Mouse (Mus musculus): ENCODE results near the gene Prss34. TPM values are rescaled to one million over a fixed set of nuclear protein-coding genes. Genes with fewer than 3 reads are reported as not detected.

Prss34 gene
- polyA plus RNA-seq (2017; shearing (Covaris generic)) = 1 to 10 TPM in 1 of 2 experiments, under 1 TPM in 1; 0.13 to 2.9 TPM

GRCm38 (mm10) chr17:25298094-25298493 is at the start of gene Prss34:
Prss34 (plus strand) TSS chr17:25298394.

GRCm38 (mm10) chr17:25256140-25256754 is 41.9 kb upstream of the Prss34 start, which contains the start of gene Baiap3:
Baiap3 (minus strand) TSS chr17:25256364.

GRCm38 (mm10) chr17:25274571-25275346 is 23.4 kb upstream of the Prss34 start, which contains the start of gene Ube2i:
Ube2i (minus strand) TSS chr17:25274622.

GRCm38 (mm10) chr17:25308346-25308745 is 10.2 kb downstream of the Prss34 start, which contains the start of gene Prss28:
Prss28 (plus strand) TSS chr17:25308646.

GRCm38 (mm10) chr17:25318354-25318753 is 20.2 kb downstream of the Prss34 start, which contains the start of gene Prss29:
Prss29 (plus strand) TSS chr17:25318654.

GRCm38 (mm10) chr17:25345462-25345861 is 47.3 kb downstream of the Prss34 start, which contains the start of gene Tpsab1:
Tpsab1 (minus strand) TSS chr17:25345562.

Other genes with a start within 250 kb of the Prss34 start
- 1 to 10 TPM; 1.6 to 1.7 TPM for gene Tmem204, start 214.8 kb upstream of the Prss34 start, polyA plus RNA-seq (2017; shearing (Covaris generic))
- 10 to 100 TPM; 27.2 to 36.5 TPM for gene Telo2, start 182.4 kb upstream of the Prss34 start, polyA plus RNA-seq (2017; shearing (Covaris generic))
- gene Ptx4, start 177.6 kb upstream of the Prss34 start, polyA plus RNA-seq (2017; shearing (Covaris generic)) = 1 to 10 TPM in 1 of 2 experiments, not detected in 1; 3.6 TPM
- gene Clcn7, start 165.0 kb upstream of the Prss34 start, polyA plus RNA-seq (2017; shearing (Covaris generic)) = 10 to 100 TPM; 32.2 to 36.1 TPM
- gene Ccdc154, start 135.9 kb upstream of the Prss34 start, polyA plus RNA-seq (2017; shearing (Covaris generic)) = under 1 TPM in 1 of 2 experiments, not detected in 1; 0.47 TPM
- not detected for gene Gm38655, start 122.9 kb upstream of the Prss34 start, polyA plus RNA-seq (2017; shearing (Covaris generic))
- 10 to 100 TPM; 27.3 to 34.1 TPM for gene BC003965, start 113.8 kb upstream of the Prss34 start, polyA plus RNA-seq (2017; shearing (Covaris generic))
- 10 to 100 TPM; 40.2 to 46.5 TPM for gene Unkl, start 110.0 kb upstream of the Prss34 start, polyA plus RNA-seq (2017; shearing (Covaris generic))
- gene Gnptg, start 58.3 kb upstream of the Prss34 start, polyA plus RNA-seq (2017; shearing (Covaris generic)) = 100 to 1,000 TPM in 1 of 2 experiments, 10 to 100 TPM in 1; 92.8 to 106 TPM
- 10 to 100 TPM; 45.7 to 51.8 TPM for gene Tsr3, start 58.2 kb upstream of the Prss34 start, polyA plus RNA-seq (2017; shearing (Covaris generic))
- gene Baiap3, start 42.0 kb upstream of the Prss34 start, polyA plus RNA-seq (2017; shearing (Covaris generic)) = 10 to 100 TPM; 18.0 to 45.5 TPM
- gene Ube2i, start 23.8 kb upstream of the Prss34 start, polyA plus RNA-seq (2017; shearing (Covaris generic)) = 100 to 1,000 TPM; 561 to 579 TPM
- not detected for gene Prss28, start 10.3 kb downstream of the Prss34 start, polyA plus RNA-seq (2017; shearing (Covaris generic))
- not detected for gene Prss29, start 20.3 kb downstream of the Prss34 start, polyA plus RNA-seq (2017; shearing (Covaris generic))
- gene Tpsab1, start 47.2 kb downstream of the Prss34 start, polyA plus RNA-seq (2017; shearing (Covaris generic)) = 1 to 10 TPM in 1 of 2 experiments, under 1 TPM in 1; 0.33 to 5.1 TPM
- not detected for gene Tpsb2, start 67.9 kb downstream of the Prss34 start, polyA plus RNA-seq (2017; shearing (Covaris generic))
- gene Tpsg1, start 70.9 kb downstream of the Prss34 start, polyA plus RNA-seq (2017; shearing (Covaris generic)) = not detected
- gene Cacna1h, start 135.4 kb downstream of the Prss34 start, polyA plus RNA-seq (2017; shearing (Covaris generic)) = under 1 TPM in 1 of 2 experiments, not detected in 1; 0.12 TPM
- not detected for gene Tekt4, start 156.2 kb downstream of the Prss34 start, polyA plus RNA-seq (2017; shearing (Covaris generic))
- gene Sstr5, start 198.9 kb downstream of the Prss34 start, polyA plus RNA-seq (2017; shearing (Covaris generic)) = not detected